ENCODE assay signal across 8 mouse cellular contexts in genomic region chr6:128200116-128200846, GRCm38 (mm10). TPM values are rescaled to one million over a fixed set of nuclear protein-coding genes. Genes with fewer than 3 reads are reported as not detected.
A peak's percentile ranks its signal among the peaks of the same experiment; 100 is the strongest.
DNase-seq lines count a peak whose midpoint lies in the region; ATAC-seq and TF ChIP-seq lines count a peak whose summit lies in the region.

No protein-coding gene starts in this region.

- peaks cover 13% of the 10 kb centered on the region for H3K4me1 ChIP-seq in hindbrain, embryonic 10.5 days (replicated peaks)
- 0 out of 2 replicates have a peak, but pooled peaks cover 3% of the 10 kb centered on the region for H3K4me1 ChIP-seq in lung, postnatal 0 days (ENCODE audit: insufficient read depth, low read depth, low read length)

- ATAC-seq in frontal cortex, adult (ENCODE audit: low TSS enrichment), result peak; percentile 98
- ATAC-seq in lung, postnatal 0 days, result peak; percentile 100

- H3K4me2 ChIP-seq in lung, postnatal 0 days (replicated peaks; ENCODE audit: low read depth, low read length), result peak overlapping the region; percentile 95

- H3K27ac ChIP-seq in hindbrain, embryonic 10.5 days, result peak overlapping the region; percentile 81
- H3K27ac ChIP-seq in lung, postnatal 0 days (ENCODE audit: low read length), result no peak overlapping the region

- no peaks in the 10 kb centered on the region for H3K9me3 ChIP-seq in hindbrain, embryonic 10.5 days
- no peaks in the 10 kb centered on the region for H3K9me3 ChIP-seq in lung, postnatal 0 days (ENCODE audit: low read length)

- TF ChIP-seq CTCF in lung, postnatal 0 days (IDR thresholded peaks at IDR 0.05), result peak; percentile 19; the same call in 1 of the 2 replicates

- WGBS in hindbrain, embryonic 10.5 days, result under 1% methylated on average over 54 of the region's 54 CpGs
- WGBS in lung, postnatal 0 days, result 2% methylated on average over 54 of the region's 54 CpGs

- H3K4me3 ChIP-seq in hindbrain, embryonic 10.5 days, result peak overlapping the region; percentile 69
- H3K4me3 ChIP-seq in lung, postnatal 0 days (ENCODE audit: low read depth, low read length), result peak overlapping the region; percentile 47

- peak overlapping the region; percentile 23; the same call in 1 of the 2 replicates for H3K9ac ChIP-seq in lung, postnatal 0 days (replicated peaks; ENCODE audit: low read depth)

- no peak for TF ChIP-seq EP300 in lung, postnatal 0 days (IDR thresholded peaks at IDR 0.05)

- DNase-seq in MN1 (ENCODE audit: low spot score), result peak; percentile 85
- peak; percentile 99 for DNase-seq in cerebellum, adult 9-10 months
- DNase-seq in hindbrain, embryonic 10.5 days (ENCODE audit: low spot score), result peak; percentile 99
- peak; percentile 99 for DNase-seq in layer of hippocampus, adult 9-11 months
- DNase-seq in lung, postnatal 0 days (ENCODE audit: low spot score), result peak; percentile 99
- peak; percentile 98 for DNase-seq in ovary, postnatal 14 days (ENCODE audit: low spot score)
- peak; percentile 99 for DNase-seq in thymus, postnatal 14 days

- H3K36me3 ChIP-seq in hindbrain, embryonic 10.5 days, result no peaks in the 10 kb centered on the region
- H3K36me3 ChIP-seq in lung, postnatal 0 days (ENCODE audit: insufficient read depth, low read length), result no peaks in the 10 kb centered on the region

- peaks cover 7% of the 10 kb centered on the region; the same call in 1 of the 2 replicates for H3K27me3 ChIP-seq in hindbrain, embryonic 10.5 days (ENCODE audit: insufficient read depth, poor library complexity, severe bottlenecking)
- no peaks in the 10 kb centered on the region for H3K27me3 ChIP-seq in lung, postnatal 0 days (replicated peaks; ENCODE audit: insufficient read depth, low read length)

RNA-seq across cellular contexts. Expression of gene Tspan9, which starts 56.9 kb away (rescaled TPM):
- polyA plus RNA-seq in hindbrain, embryonic 10.5 days (2016; fragmentation: Nextera tagmentation; extraction: Ambion mirVana), result 65.7 and 67.8 TPM in 2 replicates
- 136 and 158 TPM in 2 replicates for polyA plus RNA-seq in lung, postnatal 0 days (2015; fragmentation: Nextera tagmentation; extraction: Ambion mirVana)
